Mouse (Mus musculus) kidney, postnatal 0 days (tissue): ENCODE measurements at regions not wholly inside any gene's neighbourhood (a gene's known extent, or its start where the extent isn't known, plus 50 kb on each side); places are given as distances from the start of the nearest gene placed in this dataset.

Experiments used
- ATAC-seq: fragments of 200-750 bp; cut with Nextera tagmentation; replicated peaks from 2 replicates; pipeline ENCODE4 v1.8.0; 2017; ENCODE audit warnings: low read depth, moderate number of reproducible peaks, moderate TSS enrichment, moderate library complexity; ENCODE audit not compliant: low FRiP score
- DNase-seq: peaks from one replicate; pipeline ENCODE4 v3.0.0-alpha.2; 2016; ENCODE audit warnings: low spot score
- H3K27ac ChIP-seq: fragments of 300-500 bp; sonication (generic); 2 replicates; pipeline ENCODE4 v1.5.1; 2014; ENCODE audit warnings: mild to moderate bottlenecking
- H3K27me3 ChIP-seq: fragments of 300-500 bp; sonication (generic); 2 replicates; pipeline ENCODE4 v1.6.1; 2014; ENCODE audit warnings: low read length, mixed read lengths; ENCODE audit not compliant: insufficient read depth
- H3K36me3 ChIP-seq: fragments of 300-500 bp; sonication (generic); 2 replicates; pipeline ENCODE4 v1.6.1; 2014; ENCODE audit warnings: low read length, mixed read lengths; ENCODE audit not compliant: insufficient read depth
- H3K4me1 ChIP-seq: fragments of 300-500 bp; sonication (generic); replicated peaks from 2 replicates; pipeline ENCODE4 v1.6.1; 2014; ENCODE audit warnings: antibody characterized with exemption, low read length, mixed read lengths; ENCODE audit not compliant: insufficient read depth
- H3K4me2 ChIP-seq: fragments of 300-500 bp; sonication (generic); 2 replicates; pipeline ENCODE4 v1.6.1; 2014; ENCODE audit warnings: mild to moderate bottlenecking, low read length, moderate library complexity, mixed read lengths
- H3K4me3 ChIP-seq: fragments of 300-500 bp; sonication (generic); replicated peaks from 2 replicates; pipeline ENCODE4 v1.5.1; 2014; ENCODE audit warnings: low read depth, low read length
- H3K9ac ChIP-seq: fragments of 300-500 bp; sonication (generic); 2 replicates; pipeline ENCODE4 v1.6.1; 2014; ENCODE audit warnings: low read depth, low read length
- H3K9me3 ChIP-seq: fragments of 300-500 bp; sonication (generic); replicated peaks from 2 replicates; pipeline ENCODE4 v1.6.1; 2016; ENCODE audit warnings: low read length, inconsistent platforms, mixed read lengths
- CTCF ChIP-seq: IDR thresholded peaks from 2 replicates; pipeline ENCODE4 v1.5.1; 2016; ENCODE audit warnings: antibody characterized with exemption, low read depth, mild to moderate bottlenecking, moderate library complexity
- WGBS: fragments of 180-500 bp; shearing (Covaris S2); extraction: QIAGEN DNeasy Blood & Tissue Kit; methylation state at CpG from one replicate; pipeline ENCODE4 v1.1.7; 2014; 5-methylcytosine and 5-hydroxymethylcytosine counted together

- Histone ChIP-seq H3K9ac (no peak overlapping the region), H3K36me3 (no peaks in the 10 kb centered on the region), H3K27me3 (no peaks in the 10 kb centered on the region), H3K27ac (no peak overlapping the region), H3K9me3 (no peaks in the 10 kb centered on the region), H3K4me1 (no peaks in the 10 kb centered on the region), H3K4me3 (no peak overlapping the region), H3K4me2 (no peak overlapping the region)
- TF ChIP-seq CTCF: no peak
- ATAC-seq (no peak), DNase-seq (no peak)
- WGBS: 72% methylated on average over 6 of the region's 6 CpGs
These were observed 230.8 kb upstream of the Klf4 start for GRCm38 (mm10) chr4:55763112-55763511.

- Histone ChIP-seq H3K27ac (no peak overlapping the region), H3K4me1 (no peaks in the 10 kb centered on the region), H3K4me3 (no peak overlapping the region), H3K36me3 (no peaks in the 10 kb centered on the region), H3K9me3 (no peaks in the 10 kb centered on the region), H3K27me3 (no peaks in the 10 kb centered on the region), H3K9ac (no peak overlapping the region), H3K4me2 (no peak overlapping the region)
- WGBS: 51% methylated on average over 4 of the region's 4 CpGs
- no peak for TF ChIP-seq CTCF
- DNase-seq: no peak
- ATAC-seq: no peak
These were observed 230.1 kb upstream of the Klf4 start for GRCm38 (mm10) chr4:55762389-55762788.

DNA sequence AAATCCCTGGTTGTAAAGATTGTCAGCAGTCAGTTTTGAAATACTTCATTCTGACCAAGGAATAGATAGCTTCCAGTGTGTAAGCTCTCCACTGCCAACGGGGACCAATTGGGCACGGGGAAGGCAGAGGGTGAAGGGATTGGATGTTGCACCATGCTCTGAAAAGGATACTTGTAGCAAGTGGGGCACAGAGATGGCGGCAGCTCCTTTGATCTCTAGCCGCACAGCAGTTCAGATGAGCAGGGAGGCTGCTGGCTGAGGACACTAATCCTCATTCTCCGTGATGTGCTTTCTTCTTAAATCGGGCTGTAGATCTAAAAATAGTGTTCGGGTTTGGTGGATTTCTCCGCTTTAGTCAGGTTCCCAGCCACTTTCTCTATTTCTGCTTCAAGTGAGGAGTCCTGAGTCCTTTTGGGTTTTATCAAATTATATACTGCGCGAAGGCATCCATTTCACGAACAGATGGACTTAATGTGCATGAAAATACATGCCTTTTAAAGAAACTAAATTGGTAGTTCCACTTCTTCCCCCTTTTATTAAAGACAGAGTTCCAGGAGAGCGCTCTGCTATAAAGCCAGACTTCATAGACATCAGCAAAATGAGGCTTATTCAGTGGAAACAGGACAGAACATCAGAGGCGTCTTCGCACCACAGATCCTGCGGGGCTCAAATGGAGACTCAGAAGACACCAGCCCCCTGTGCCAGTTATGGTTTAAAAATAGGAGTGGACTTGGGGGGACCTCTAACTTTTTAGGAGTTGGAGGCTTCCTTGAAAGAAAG lies 225.1 kb upstream of the Klf4 start:
- no peaks in the 10 kb centered on the region for H3K36me3 ChIP-seq
- DNase-seq: peak; percentile 36
- no peak overlapping the region for H3K27ac ChIP-seq
- H3K4me3 ChIP-seq: no peak overlapping the region
- no peak for TF ChIP-seq CTCF
- H3K4me1 ChIP-seq: no peaks in the 10 kb centered on the region
- H3K9ac ChIP-seq: no peak overlapping the region
- no peaks in the 10 kb centered on the region for H3K27me3 ChIP-seq
- WGBS: 53% methylated on average over 15 of the region's 15 CpGs
- ATAC-seq: no peak
- no peaks in the 10 kb centered on the region for H3K9me3 ChIP-seq
- no peak overlapping the region for H3K4me2 ChIP-seq

DNA sequence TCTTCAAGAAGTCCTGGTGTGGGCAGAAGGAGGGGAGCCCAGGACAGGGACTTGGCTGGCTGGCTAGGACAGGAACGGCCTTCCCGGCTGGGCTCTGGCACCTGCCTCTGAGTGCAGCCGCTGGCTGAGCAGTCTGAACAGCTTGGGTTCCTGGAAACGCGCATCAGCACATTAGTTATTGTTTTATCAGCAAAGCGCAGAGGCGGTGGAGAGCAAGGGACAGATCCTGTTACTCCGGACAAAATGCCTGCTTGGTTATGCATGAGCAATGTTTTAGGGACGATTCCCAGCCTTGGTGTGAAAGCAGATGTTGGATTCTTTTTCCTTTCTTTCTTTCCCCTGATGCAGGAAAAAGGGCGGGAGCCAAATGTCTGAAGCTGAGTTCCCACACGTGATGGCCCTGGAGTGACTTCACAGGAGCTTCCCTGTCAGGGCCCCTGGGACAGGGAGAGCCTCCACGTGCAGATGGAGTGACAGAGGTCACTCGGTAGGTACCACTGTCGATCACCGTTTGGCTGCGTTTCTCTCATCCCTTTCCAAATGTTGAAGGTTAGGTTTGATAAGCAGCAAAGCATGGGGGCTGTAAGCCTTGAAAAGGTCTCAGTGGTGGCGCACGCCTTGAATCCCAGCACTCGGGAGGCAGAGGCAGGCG lies 217.8 kb upstream of the Klf4 start:
- Histone ChIP-seq H3K9ac (no peak overlapping the region), H3K9me3 (no peaks in the 10 kb centered on the region), H3K27ac (no peak overlapping the region), H3K27me3 (no peaks in the 10 kb centered on the region), H3K36me3 (no peaks in the 10 kb centered on the region), H3K4me1 (no peaks in the 10 kb centered on the region), H3K4me3 (no peak overlapping the region), H3K4me2 (no peak overlapping the region)
- DNase-seq (peak; percentile 32), ATAC-seq (peak; percentile 69; the same call in 1 of the 2 replicates)
- no peak for TF ChIP-seq CTCF
- WGBS: 50% methylated on average over 20 of the region's 20 CpGs

GRCm38 (mm10) chr4:55741355-55741754 lies 209.1 kb upstream of the Klf4 start:
- H3K36me3 ChIP-seq: no peaks in the 10 kb centered on the region
- whole genome bisulfite sequencing: 84% methylated on average over 8 of the region's 8 CpGs
- ATAC-seq: no peak

DNA sequence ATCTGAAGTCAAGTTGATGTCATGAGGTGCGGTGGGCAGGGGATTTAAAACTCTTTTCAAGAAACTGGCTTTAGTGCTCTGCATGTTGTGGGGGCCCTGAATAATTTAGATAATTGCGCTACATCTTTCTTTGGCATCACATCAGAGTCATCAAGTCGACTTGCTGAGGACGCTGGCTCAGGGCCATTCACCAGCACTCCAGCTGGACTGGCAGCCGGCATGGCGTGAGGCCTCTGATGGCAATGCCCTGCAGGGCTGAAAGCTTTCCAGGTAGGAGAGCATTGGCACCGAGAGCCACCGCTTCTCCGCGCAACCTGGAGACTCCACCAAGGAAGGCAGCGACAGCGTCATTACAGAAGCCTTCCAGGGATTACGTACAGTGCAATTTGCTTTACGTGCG lies 207.8 kb upstream of the Klf4 start:
- H3K9me3 ChIP-seq: no peaks in the 10 kb centered on the region
- H3K4me2 ChIP-seq: no peak overlapping the region
- H3K9ac ChIP-seq: no peak overlapping the region
- H3K4me1 ChIP-seq: no peaks in the 10 kb centered on the region
- DNase-seq (no peak), ATAC-seq (no peak)
- no peaks in the 10 kb centered on the region for H3K27me3 ChIP-seq
- H3K27ac ChIP-seq: no peak overlapping the region
- TF ChIP-seq CTCF: no peak
- H3K36me3 ChIP-seq: no peaks in the 10 kb centered on the region
- 77% methylated on average over 15 of the region's 15 CpGs for WGBS
- no peak overlapping the region for H3K4me3 ChIP-seq

More at GRCm38 (mm10) chr4:55741355-55741754, 209.1 kb upstream of the Klf4 start:
- no peak for TF ChIP-seq CTCF
- H3K9ac ChIP-seq: no peak overlapping the region
- H3K27me3 ChIP-seq: no peaks in the 10 kb centered on the region
- no peak overlapping the region for H3K4me3 ChIP-seq
- H3K4me2 ChIP-seq: no peak overlapping the region
- DNase-seq: no peak
- H3K27ac ChIP-seq: no peak overlapping the region
- no peaks in the 10 kb centered on the region for H3K4me1 ChIP-seq
- H3K9me3 ChIP-seq: no peaks in the 10 kb centered on the region
